Mouse (Mus musculus) midbrain, embryonic 14.5 days (tissue): ENCODE measurements at regions not wholly inside any gene's neighbourhood (a gene's known extent, or its start where the extent isn't known, plus 50 kb on each side); places are given as distances from the start of the nearest gene placed in this dataset.
A peak's percentile ranks its signal among the peaks of the same experiment; 100 is the strongest.
"Not testable (repeated sequence)": the region's sequence is repeated elsewhere in the genome, so short reads cannot be mapped to it uniquely, and the experiment has no call there.

Source experiments
- ATAC-seq: fragments of 200-750 bp; cut with Nextera tagmentation; 2 replicates; pipeline ENCODE4 v1.8.0; 2017; ENCODE audit warnings: moderate number of reproducible peaks, moderate library complexity; ENCODE audit not compliant: low FRiP score, low TSS enrichment
- DNase-seq: peaks from one replicate; pipeline ENCODE4 v3.0.0-alpha.2; 2015
- H3K27ac ChIP-seq: fragments of 300-500 bp; sonication (generic); replicated peaks from 2 replicates; pipeline ENCODE4 v1.5.1; 2014; ENCODE audit warnings: mild to moderate bottlenecking, low read depth, low read length, moderate library complexity
- H3K27me3 ChIP-seq: fragments of 300-500 bp; sonication (generic); 2 replicates; pipeline ENCODE4 v1.6.1; 2014; ENCODE audit warnings: low read length, control low read depth, mixed read lengths; ENCODE audit not compliant: control insufficient read depth, insufficient read depth
- H3K36me3 ChIP-seq: fragments of 300-500 bp; sonication (generic); 2 replicates; pipeline ENCODE4 v1.6.1; 2014; ENCODE audit warnings: low read length, control low read depth; ENCODE audit not compliant: control insufficient read depth, insufficient read depth
- H3K4me1 ChIP-seq: fragments of 300-500 bp; sonication (generic); 2 replicates; pipeline ENCODE4 v1.6.1; 2014; ENCODE audit warnings: mild to moderate bottlenecking, antibody characterized with exemption, low read length, control low read depth; ENCODE audit not compliant: control insufficient read depth, insufficient read depth
- H3K4me2 ChIP-seq: fragments of 300-500 bp; sonication (generic); 2 replicates; pipeline ENCODE4 v1.6.1; 2014; ENCODE audit warnings: mild to moderate bottlenecking, low read length, moderate library complexity
- H3K4me3 ChIP-seq: fragments of 300-500 bp; sonication (generic); replicated peaks from 2 replicates; pipeline ENCODE4 v1.5.1; 2014; ENCODE audit warnings: low read depth, low read length
- H3K9ac ChIP-seq: fragments of 300-500 bp; sonication (generic); replicated peaks from 2 replicates; pipeline ENCODE4 v1.6.1; 2014; ENCODE audit warnings: mild to moderate bottlenecking, low read length, moderate library complexity
- H3K9me3 ChIP-seq: fragments of 300-500 bp; sonication (generic); 2 replicates; pipeline ENCODE4 v1.6.1; 2016; ENCODE audit warnings: low read length, control low read depth, mixed read lengths; ENCODE audit not compliant: control insufficient read depth
- WGBS: fragments of 180-500 bp; shearing (Covaris S2); extraction: QIAGEN DNeasy Blood & Tissue Kit; methylation state at CpG from one replicate; pipeline ENCODE4 v1.1.7; 2014; 5-methylcytosine and 5-hydroxymethylcytosine counted together

DNA sequence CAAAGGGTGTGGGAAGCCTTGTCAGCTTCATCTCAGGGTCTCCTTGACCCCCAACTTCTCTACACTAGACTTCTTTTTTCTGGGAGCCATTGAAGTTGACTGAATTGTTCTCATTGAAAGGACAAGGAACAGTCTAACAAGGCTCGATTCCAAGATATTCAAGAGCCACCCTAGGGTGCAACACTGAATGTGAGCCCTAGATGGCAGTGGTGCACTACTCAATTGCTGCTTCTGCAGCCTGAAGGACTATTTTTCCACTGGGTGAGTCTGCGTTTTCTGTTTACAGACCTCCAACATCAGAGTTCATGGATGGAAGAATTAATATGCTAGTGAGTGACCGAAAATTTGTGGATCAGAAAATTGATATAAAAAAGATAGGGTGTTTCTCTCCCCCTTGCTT is 161.5 kb downstream of the Hpcal1 start:
- 55% methylated on average over 3 of the region's 3 CpGs for WGBS
- peak; percentile 30 for DNase-seq
- not testable (repeated sequence) for H3K36me3 ChIP-seq, H3K4me2 ChIP-seq, H3K9ac ChIP-seq, H3K4me1 ChIP-seq, ATAC-seq, H3K27ac ChIP-seq, H3K9me3 ChIP-seq, H3K27me3 ChIP-seq, H3K4me3 ChIP-seq

DNA sequence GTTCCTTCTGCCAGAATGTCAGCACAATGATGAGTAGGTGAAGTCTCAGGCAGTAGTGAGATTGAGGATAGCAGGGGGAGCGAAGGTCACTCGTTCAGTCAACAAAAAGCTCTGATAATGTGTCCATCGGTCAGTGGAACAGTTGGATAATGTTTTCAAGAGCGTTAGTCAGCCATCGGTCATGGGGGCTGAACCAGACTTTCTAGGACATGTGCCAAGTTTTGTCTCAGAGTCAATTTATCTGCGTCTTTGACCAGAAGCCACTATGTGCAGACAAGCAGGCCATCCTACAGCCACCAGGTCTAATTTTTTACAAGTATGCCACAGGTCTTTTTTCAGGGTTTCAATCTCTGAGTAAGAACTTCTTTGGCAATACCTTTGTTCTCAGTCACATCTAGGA is 181.8 kb downstream of the Hpcal1 start:
- not testable (repeated sequence) for H3K36me3 ChIP-seq, H3K27me3 ChIP-seq, DNase-seq, ATAC-seq, H3K4me3 ChIP-seq, H3K9me3 ChIP-seq, H3K4me2 ChIP-seq, H3K9ac ChIP-seq, H3K27ac ChIP-seq, H3K4me1 ChIP-seq
- WGBS = 94% methylated on average over 6 of the region's 6 CpGs

DNA sequence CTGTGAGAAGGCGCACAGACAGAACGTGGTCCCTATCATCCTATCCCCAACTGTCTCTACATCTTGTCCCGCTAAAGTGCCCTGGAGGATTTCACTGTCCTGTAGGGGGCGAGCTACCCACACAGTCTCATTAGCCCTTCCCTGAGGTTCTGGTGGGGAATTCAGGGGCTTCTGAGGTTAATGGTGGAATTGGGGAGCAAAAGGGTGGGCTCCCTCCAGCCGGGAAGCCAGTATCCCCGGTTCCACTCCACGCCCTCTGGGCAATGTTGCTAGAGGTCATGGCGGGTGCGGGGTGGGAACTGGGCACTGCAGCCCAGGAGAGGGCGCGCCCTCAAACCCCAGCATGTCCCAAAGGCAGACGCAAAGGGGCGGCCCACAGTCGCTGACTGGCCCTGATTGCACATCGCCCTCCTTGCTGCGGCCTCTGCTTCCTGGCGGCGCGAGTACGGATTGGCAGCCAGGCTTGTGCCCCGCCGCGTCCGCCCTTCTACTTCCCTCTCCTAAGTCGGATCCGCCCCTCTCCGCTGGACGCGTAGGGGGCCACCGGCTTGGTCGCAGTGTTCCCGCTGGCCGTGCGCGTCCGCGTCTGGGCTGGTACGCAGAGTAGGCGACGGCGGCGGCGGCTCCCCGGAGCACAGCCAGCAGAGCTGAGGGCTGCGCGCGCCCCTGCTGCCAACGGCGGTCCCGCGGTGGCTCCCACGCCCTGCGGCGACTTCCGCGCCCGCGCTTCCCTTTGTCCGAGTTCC is 190.9 kb downstream of the Hpcal1 start:
- H3K4me1 ChIP-seq = no peaks in the 10 kb centered on the region
- no peaks in the 10 kb centered on the region for H3K27me3 ChIP-seq
- peak; percentile 98 for ATAC-seq
- peak overlapping the region; percentile 70 for H3K4me3 ChIP-seq
- DNase-seq = peak; percentile 90
- 1% methylated on average over 58 of the region's 59 CpGs for WGBS
- peak overlapping the region; percentile 52 for H3K4me2 ChIP-seq
- peak overlapping the region; percentile 86 for H3K27ac ChIP-seq
- no peaks in the 10 kb centered on the region for H3K36me3 ChIP-seq
- H3K9ac ChIP-seq = peak overlapping the region; percentile 84
- H3K9me3 ChIP-seq = no peaks in the 10 kb centered on the region

DNA sequence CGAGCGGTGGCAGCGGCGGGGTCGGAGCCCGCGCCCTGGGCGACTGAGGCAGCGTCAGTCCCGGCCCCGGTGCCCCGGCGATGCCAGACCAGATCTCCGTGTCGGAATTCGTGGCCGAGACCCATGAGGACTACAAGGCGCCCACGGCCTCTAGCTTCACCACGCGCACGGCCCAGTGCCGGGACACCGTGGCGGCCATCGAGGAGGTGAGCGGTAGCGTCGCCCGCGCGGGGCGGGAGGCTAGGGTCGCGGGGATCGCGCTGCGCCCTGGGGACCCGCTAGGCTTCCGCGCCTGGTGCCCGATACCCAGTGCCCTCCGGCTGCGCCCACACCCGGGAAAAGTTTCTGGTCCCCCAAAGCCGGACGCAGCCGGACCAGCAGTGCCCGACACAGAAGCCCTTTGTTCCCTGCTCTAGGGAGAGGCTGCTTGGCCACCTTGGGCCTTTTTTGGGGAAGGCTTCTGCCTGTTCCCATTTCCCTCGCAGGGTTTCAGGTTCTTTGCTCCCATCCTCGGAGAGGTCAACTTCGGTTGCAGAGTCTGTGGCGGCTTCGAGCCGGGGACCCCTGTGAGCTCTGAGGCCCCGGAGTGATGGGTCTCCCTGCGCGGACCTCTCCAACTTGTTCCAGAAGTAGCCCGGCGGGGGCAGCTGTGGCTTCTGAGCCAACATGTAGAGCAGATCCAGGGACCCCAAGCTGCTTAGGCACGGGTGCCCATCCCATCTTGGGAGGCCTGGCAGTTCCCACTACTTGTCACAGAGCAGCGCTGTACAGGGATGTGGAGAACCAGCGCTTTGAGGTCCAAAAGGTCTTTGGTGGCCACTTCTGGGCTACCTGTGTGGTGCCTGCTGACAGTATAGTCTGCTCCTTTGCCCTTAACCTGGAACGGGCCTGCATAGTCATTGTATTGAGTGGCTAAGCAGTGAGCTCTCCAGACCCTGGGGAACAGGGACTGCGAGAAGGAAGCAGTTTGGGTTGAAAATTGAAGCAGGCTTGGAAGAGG is 191.8 kb downstream of the Hpcal1 start:
- peak; percentile 17 for DNase-seq
- ATAC-seq = peak; percentile 24; the same call in 1 of the 2 replicates
- H3K36me3 ChIP-seq = not testable (repeated sequence)

DNA sequence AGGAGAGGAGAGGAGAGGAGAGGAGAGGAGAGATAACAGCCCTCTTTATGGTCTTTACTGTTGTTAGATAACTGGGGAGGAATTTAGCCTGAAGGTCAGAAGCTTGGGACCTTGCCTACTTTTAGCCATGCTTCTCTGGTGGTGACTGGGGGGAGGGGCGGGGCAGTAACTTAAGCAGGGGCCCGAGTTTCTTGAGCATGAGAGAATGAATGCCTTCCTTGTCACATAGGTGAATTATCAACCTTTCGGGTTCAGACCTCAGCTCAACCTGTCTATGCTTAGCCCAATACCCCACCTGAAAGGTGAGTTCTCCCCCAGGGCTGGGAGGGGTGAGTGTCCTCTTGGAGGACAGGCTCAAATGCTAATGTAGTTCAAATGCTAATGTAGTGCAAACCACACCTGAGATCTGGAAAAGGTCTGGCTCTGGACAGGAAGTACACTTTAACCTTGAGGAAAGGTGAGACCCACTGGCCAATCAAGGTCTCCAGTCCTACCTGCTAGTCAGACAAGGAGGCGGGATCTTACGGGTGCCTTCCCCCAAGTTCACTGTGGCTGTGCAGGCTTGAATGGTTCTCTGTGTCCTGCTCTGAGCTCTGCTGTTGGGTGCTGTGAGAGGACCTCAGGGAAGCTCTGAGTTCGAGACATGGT is 201.1 kb downstream of the Hpcal1 start:
- H3K9ac ChIP-seq, H3K27ac ChIP-seq, DNase-seq, H3K4me2 ChIP-seq, H3K27me3 ChIP-seq, H3K36me3 ChIP-seq, ATAC-seq, H3K4me1 ChIP-seq, H3K4me3 ChIP-seq: not testable (repeated sequence)
- WGBS = 96% methylated on average over 6 of the region's 6 CpGs
- peaks cover 29% of the 10 kb centered on the region for H3K9me3 ChIP-seq

More for the DNA sequence above, 191.8 kb downstream of the Hpcal1 start:
- H3K27ac ChIP-seq = peak overlapping the region; percentile 86
- WGBS = 2% methylated on average over 61 of the region's 65 CpGs
- peak overlapping the region; percentile 70 for H3K4me3 ChIP-seq
- not testable (repeated sequence) for H3K9me3 ChIP-seq, H3K27me3 ChIP-seq, H3K4me1 ChIP-seq
- H3K9ac ChIP-seq = peak overlapping the region; percentile 84
- peak overlapping the region; percentile 52 for H3K4me2 ChIP-seq

DNA sequence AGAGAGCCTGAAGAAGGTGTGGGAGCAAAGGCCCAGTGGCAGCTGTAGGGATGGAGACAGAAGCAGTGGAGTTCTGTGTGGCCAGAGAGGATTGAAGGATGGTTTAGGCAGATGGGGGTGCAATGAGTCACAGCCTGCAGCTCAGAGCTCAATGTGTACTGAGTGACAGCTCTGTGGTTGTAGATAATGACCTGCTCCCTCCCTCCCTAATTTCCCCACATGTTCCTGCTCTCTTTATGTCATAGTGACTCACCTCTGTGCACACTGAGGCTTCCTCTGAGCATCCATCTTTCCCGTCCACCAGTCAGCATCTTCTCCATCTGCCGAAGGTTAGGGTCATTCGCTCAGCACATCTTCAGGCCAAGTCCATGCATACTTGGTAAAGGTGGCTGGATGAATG is 222.4 kb downstream of the Hpcal1 start:
- H3K36me3 ChIP-seq, H3K4me2 ChIP-seq, DNase-seq, H3K27ac ChIP-seq, H3K4me3 ChIP-seq, H3K9ac ChIP-seq, H3K27me3 ChIP-seq, H3K4me1 ChIP-seq, ATAC-seq: not testable (repeated sequence)
- WGBS = 97% methylated on average over 3 of the region's 3 CpGs
- peaks cover 11% of the 10 kb centered on the region; the same call in 1 of the 2 replicates for H3K9me3 ChIP-seq
